Mouse (Mus musculus) hindbrain, embryonic 12.5 days (tissue): ENCODE results near the gene Gm30302. TPM values are rescaled to one million over a fixed set of nuclear protein-coding genes. Genes with fewer than 3 reads are reported as not detected.
"Not testable (repeated sequence)": the region's sequence is repeated elsewhere in the genome, so short reads cannot be mapped to it uniquely, and the experiment has no call there.

Experiments
- ATAC-seq: fragments of 200-750 bp; cut with Nextera tagmentation; 2 replicates; pipeline ENCODE4 v1.8.0; 2017; ENCODE audit warnings: moderate TSS enrichment; ENCODE audit not compliant: low FRiP score
- H3K27ac ChIP-seq: fragments of 300-500 bp; sonication (generic); 2 replicates; pipeline ENCODE4 v1.5.1; 2016; ENCODE audit warnings: mild to moderate bottlenecking
- H3K27me3 ChIP-seq: fragments of 300-500 bp; sonication (generic); 2 replicates; pipeline ENCODE4 v1.6.1; 2016; ENCODE audit warnings: mild to moderate bottlenecking
- H3K36me3 ChIP-seq: fragments of 300-500 bp; sonication (generic); 2 replicates; pipeline ENCODE4 v1.6.1; 2016; ENCODE audit warnings: mild to moderate bottlenecking
- H3K4me1 ChIP-seq: fragments of 300-500 bp; sonication (generic); 2 replicates; pipeline ENCODE4 v1.6.1; 2016
- H3K4me2 ChIP-seq: fragments of 300-500 bp; sonication (generic); replicated peaks from 2 replicates; pipeline ENCODE4 v1.6.1; 2016; ENCODE audit warnings: mild to moderate bottlenecking
- H3K4me3 ChIP-seq: fragments of 300-500 bp; sonication (generic); 2 replicates; pipeline ENCODE4 v1.5.1; 2016; ENCODE audit warnings: mild to moderate bottlenecking
- H3K9ac ChIP-seq: fragments of 300-500 bp; sonication (generic); 2 replicates; pipeline ENCODE4 v1.6.1; 2016; ENCODE audit warnings: mild to moderate bottlenecking, moderate library complexity
- H3K9me3 ChIP-seq: fragments of 300-500 bp; sonication (generic); replicated peaks from 2 replicates; pipeline ENCODE4 v1.6.1; 2016; ENCODE audit warnings: mild to moderate bottlenecking
- WGBS: fragments of 180-500 bp; shearing (Covaris S2); methylation state at CpG from one replicate; pipeline ENCODE4 v1.1.7; 2016; 5-methylcytosine and 5-hydroxymethylcytosine counted together
- polyA plus RNA-seq: library from polyadenylated mRNA; unstranded; fragments of >200 nt; fragmentation: Nextera tagmentation; extraction: Ambion mirVana; gene quantifications from 2 replicates; pipeline ENCODE4 v1.2.1, GENCODE M21; 2016

The Gm30302 gene
- polyA plus RNA-seq, 1 experiment from 2014 or later: not detected

DNA sequence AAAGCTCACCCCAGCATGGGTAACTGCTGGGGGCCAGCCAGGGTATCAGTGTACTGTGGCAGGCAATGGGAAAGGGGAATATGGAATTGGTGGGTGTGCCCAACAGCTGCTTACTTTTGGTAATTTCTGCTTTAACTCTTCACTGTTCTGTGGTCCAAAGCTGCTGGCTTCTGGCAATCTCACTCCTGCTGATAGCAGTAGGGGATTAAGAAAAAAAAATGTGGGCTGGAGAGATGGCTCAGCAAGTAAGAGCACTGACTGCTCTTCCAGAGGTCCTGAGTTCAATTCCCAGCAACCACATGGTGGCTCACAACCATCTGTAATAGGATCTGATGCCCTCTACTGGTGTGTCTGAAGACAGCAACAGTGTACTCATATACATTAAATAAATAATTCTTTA is 27.3 kb downstream of the Gm30302 start:
- H3K4me2 ChIP-seq, H3K9me3 ChIP-seq, H3K4me1 ChIP-seq, H3K9ac ChIP-seq, ATAC-seq, H3K27me3 ChIP-seq, H3K36me3 ChIP-seq, H3K4me3 ChIP-seq, H3K27ac ChIP-seq: not testable (repeated sequence)

GRCm38 (mm10) chr13:49769111-49769510 is 29.7 kb downstream of the Gm30302 start:
- Histone ChIP-seq H3K4me3 (no peak overlapping the region), H3K4me2 (no peak overlapping the region), H3K27ac (no peak overlapping the region), H3K9ac (no peak overlapping the region), H3K27me3 (no peaks in the 10 kb centered on the region), H3K36me3 (no peaks in the 10 kb centered on the region), H3K4me1 (peaks cover 5% of the 10 kb centered on the region; the same call in 1 of the 2 replicates), H3K9me3 (no peaks in the 10 kb centered on the region)
- 81% methylated on average over 16 of the region's 16 CpGs for WGBS
- no peak for ATAC-seq

GRCm38 (mm10) chr13:49768048-49768447 is 30.8 kb downstream of the Gm30302 start:
- no peak overlapping the region for H3K4me3 ChIP-seq
- no peak overlapping the region for H3K27ac ChIP-seq
- no peak for ATAC-seq
- H3K9me3 ChIP-seq: no peaks in the 10 kb centered on the region
- 94% methylated on average over 2 of the region's 2 CpGs for WGBS
- H3K4me2 ChIP-seq: no peak overlapping the region
- H3K9ac ChIP-seq: no peak overlapping the region
- no peaks in the 10 kb centered on the region for H3K36me3 ChIP-seq
- H3K27me3 ChIP-seq: no peaks in the 10 kb centered on the region
- peaks cover 5% of the 10 kb centered on the region; the same call in 1 of the 2 replicates for H3K4me1 ChIP-seq

DNA sequence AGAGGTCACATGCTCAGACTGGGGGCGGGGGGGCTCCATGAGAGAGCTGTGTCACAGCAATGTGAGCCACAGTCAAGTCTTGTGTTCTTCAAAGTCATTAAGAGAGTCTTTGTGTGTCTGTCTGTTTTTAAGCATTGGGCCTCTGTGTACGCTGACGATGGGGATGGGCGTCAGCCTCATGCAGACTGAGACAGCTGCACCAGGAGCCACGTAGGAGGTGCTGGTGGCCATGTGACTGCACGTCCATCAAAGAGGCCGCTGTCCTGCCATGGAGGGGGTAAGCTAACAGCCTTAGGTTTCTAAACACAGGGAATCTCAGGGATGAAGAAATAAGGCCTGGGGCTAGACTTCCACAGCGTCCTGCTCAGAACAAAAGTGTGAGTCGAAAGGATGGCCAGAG is 32.5 kb downstream of the Gm30302 start:
- WGBS: 56% methylated on average over 9 of the region's 9 CpGs

GRCm38 (mm10) chr13:49765306-49765705 is 33.5 kb downstream of the Gm30302 start:
- Histone ChIP-seq H3K27ac (no peak overlapping the region), H3K4me2 (no peak overlapping the region), H3K4me3 (no peak overlapping the region), H3K4me1 (peaks cover 5% of the 10 kb centered on the region; the same call in 1 of the 2 replicates), H3K9ac (no peak overlapping the region), H3K27me3 (no peaks in the 10 kb centered on the region), H3K36me3 (no peaks in the 10 kb centered on the region), H3K9me3 (no peaks in the 10 kb centered on the region)
- ATAC-seq: 0 out of 2 replicates have a peak, but pooled peaks have one; percentile 32
- WGBS: 86% methylated on average over 8 of the region's 8 CpGs

More for the DNA sequence above, 32.5 kb downstream of the Gm30302 start:
- Histone ChIP-seq H3K27me3 (no peaks in the 10 kb centered on the region), H3K36me3 (no peaks in the 10 kb centered on the region), H3K4me2 (no peak overlapping the region), H3K9ac (no peak overlapping the region), H3K4me3 (no peak overlapping the region), H3K27ac (no peak overlapping the region), H3K9me3 (no peaks in the 10 kb centered on the region), H3K4me1 (peaks cover 5% of the 10 kb centered on the region; the same call in 1 of the 2 replicates)
- peak; percentile 43; the same call in 1 of the 2 replicates for ATAC-seq

- no peaks in the 10 kb centered on the region for H3K36me3 ChIP-seq
Observed at GRCm38 (mm10) chr13:49762208-49762607, 36.6 kb downstream of the Gm30302 start.

DNA sequence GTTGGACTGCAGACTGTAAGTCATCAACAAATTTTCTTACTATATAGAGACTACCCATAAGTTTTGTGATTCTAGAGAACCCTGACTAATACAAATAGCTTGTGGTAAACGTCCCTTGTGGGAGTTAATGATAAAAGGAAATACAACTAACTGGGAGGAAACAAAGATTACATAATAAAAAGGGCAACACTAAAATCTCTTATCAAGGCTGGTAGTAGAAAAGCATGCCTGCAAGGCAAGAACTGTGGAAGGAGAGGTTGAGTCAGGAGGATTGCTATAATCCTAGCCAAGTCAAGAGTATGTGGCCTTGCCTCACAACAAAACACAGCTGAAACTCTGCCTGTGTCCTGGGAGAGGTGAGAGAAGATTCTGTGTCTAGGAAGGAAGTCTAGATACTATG is 38.1 kb downstream of the Gm30302 start:
- no peak overlapping the region for H3K4me2 ChIP-seq

More at GRCm38 (mm10) chr13:49762208-49762607, 36.6 kb downstream of the Gm30302 start:
- H3K27ac ChIP-seq: no peak overlapping the region
- H3K4me2 ChIP-seq: no peak overlapping the region
- H3K9me3 ChIP-seq: no peaks in the 10 kb centered on the region
- ATAC-seq: no peak
- peaks cover 5% of the 10 kb centered on the region; the same call in 1 of the 2 replicates for H3K4me1 ChIP-seq
- no peak overlapping the region for H3K4me3 ChIP-seq
- no peak overlapping the region for H3K9ac ChIP-seq
- no peaks in the 10 kb centered on the region for H3K27me3 ChIP-seq
- WGBS: 91% methylated on average over 14 of the region's 14 CpGs

DNA sequence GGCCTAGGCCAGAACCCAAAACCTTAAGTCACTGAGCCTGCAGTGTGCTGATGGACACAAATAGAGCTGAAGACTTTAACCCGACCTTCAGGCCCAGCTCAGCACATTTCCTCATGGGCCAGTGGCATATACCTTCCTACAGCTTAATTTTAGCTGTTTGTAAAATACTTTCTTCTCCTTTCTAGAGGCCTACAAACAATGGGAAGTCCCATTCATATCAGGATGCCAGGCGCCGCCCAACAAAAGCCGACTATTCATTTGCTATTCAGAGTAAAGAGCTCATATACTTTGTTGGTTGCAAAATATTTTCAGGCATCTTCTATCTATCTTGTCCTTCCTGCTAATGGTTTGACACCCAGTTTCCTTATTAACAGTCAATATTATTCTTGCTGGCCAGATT is 40.8 kb downstream of the Gm30302 start:
- no peak overlapping the region for H3K9ac ChIP-seq
- H3K36me3 ChIP-seq: no peaks in the 10 kb centered on the region
- 86% methylated on average over 4 of the region's 4 CpGs for WGBS
- H3K4me2 ChIP-seq: no peak overlapping the region
- H3K9me3 ChIP-seq: no peaks in the 10 kb centered on the region
- no peak overlapping the region for H3K4me3 ChIP-seq
- H3K4me1 ChIP-seq: no peaks in the 10 kb centered on the region
- ATAC-seq: no peak
- no peaks in the 10 kb centered on the region for H3K27me3 ChIP-seq
- no peak overlapping the region for H3K27ac ChIP-seq

More for the DNA sequence above, 38.1 kb downstream of the Gm30302 start:
- Histone ChIP-seq H3K4me1 (no peaks in the 10 kb centered on the region), H3K27me3 (no peaks in the 10 kb centered on the region), H3K4me3 (no peak overlapping the region), H3K36me3 (no peaks in the 10 kb centered on the region), H3K9me3 (no peaks in the 10 kb centered on the region), H3K27ac (no peak overlapping the region), H3K9ac (no peak overlapping the region)
- WGBS: 57% methylated on average over 1 of the region's 1 CpGs
- ATAC-seq: no peak

DNA sequence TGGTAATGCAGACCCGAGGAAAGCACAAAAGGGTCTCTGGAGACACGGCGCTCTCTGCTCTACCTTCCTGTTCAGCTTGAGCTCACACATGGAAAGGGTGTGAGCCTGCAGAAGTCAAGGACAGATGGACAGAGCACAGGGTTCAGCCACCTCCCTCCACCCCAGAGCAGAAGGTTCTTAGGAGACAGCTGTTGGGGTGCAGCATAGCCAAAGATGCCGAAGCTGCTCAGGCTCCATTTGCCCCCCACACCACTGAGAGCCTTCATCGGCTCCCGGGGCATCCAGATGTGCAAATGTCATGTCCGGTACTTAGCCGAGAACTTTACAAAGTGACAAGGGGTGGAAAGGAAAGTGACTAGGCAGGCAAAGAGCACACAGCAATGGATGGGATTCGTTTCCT is 42.2 kb downstream of the Gm30302 start:
- ATAC-seq: no peak
- no peak overlapping the region for H3K4me3 ChIP-seq
- no peaks in the 10 kb centered on the region for H3K9me3 ChIP-seq
- H3K27ac ChIP-seq: no peak overlapping the region
- H3K27me3 ChIP-seq: no peaks in the 10 kb centered on the region
- H3K4me1 ChIP-seq: no peaks in the 10 kb centered on the region
- no peak overlapping the region for H3K9ac ChIP-seq
- no peaks in the 10 kb centered on the region for H3K36me3 ChIP-seq
- H3K4me2 ChIP-seq: no peak overlapping the region
- WGBS: 83% methylated on average over 9 of the region's 9 CpGs

- Histone ChIP-seq H3K27me3 (no peaks in the 10 kb centered on the region), H3K4me3 (no peak overlapping the region), H3K4me1 (no peaks in the 10 kb centered on the region), H3K9ac (no peak overlapping the region), H3K27ac (no peak overlapping the region), H3K4me2 (no peak overlapping the region), H3K36me3 (no peaks in the 10 kb centered on the region), H3K9me3 (no peaks in the 10 kb centered on the region)
- ATAC-seq: no peak
- WGBS: 92% methylated on average over 16 of the region's 16 CpGs
Observed at GRCm38 (mm10) chr13:49741285-49742040, 57.3 kb downstream of the Gm30302 start.

DNA sequence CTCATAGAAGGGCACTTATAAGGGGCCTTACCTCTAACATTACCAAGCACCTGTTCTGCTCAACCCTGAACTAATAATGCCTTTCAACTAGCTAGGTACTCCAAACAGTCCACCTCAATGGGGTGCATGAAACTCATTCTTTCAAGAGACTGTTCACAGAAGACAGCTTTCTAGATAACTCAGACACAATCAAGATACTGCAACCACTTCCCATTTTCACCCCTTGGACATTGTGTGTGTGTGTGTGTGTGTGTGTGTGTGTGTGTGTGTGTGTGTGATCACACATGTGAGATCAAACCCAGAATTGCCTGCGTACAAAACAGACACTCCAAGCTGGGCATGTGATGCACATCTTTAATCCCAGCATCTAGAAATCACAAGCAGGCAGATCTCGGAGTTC is 60.8 kb downstream of the Gm30302 start:
- 80% methylated on average over 2 of the region's 2 CpGs for WGBS
- peaks cover 26% of the 10 kb centered on the region for H3K36me3 ChIP-seq
- H3K4me1 ChIP-seq: no peaks in the 10 kb centered on the region
- ATAC-seq: no peak
- no peak overlapping the region for H3K4me3 ChIP-seq
- no peak overlapping the region for H3K4me2 ChIP-seq
- no peaks in the 10 kb centered on the region for H3K9me3 ChIP-seq
- H3K27me3 ChIP-seq: no peaks in the 10 kb centered on the region
- no peak overlapping the region for H3K27ac ChIP-seq
- no peak overlapping the region for H3K9ac ChIP-seq

DNA sequence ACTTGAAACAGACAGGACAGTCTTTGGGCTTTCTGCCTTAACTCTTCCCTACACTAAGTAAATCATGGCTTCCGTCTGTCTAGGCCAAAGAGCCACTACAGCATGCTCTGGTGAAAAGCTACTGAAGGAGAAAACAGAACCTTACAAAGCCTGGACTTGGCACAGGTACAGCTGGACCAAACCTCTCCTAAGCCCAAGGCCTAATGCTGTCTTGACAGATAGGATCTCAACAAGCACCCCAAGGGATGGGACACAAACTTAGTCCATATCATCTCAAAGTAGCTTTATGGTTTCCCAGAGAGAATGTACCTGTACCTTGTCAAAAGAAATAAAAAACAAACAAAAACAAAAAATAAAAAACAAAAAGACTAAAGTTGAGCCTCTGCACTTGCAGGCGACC is 62.4 kb downstream of the Gm30302 start:
- Histone ChIP-seq H3K9ac (no peak overlapping the region), H3K4me2 (no peak overlapping the region), H3K27me3 (no peaks in the 10 kb centered on the region), H3K4me1 (no peaks in the 10 kb centered on the region), H3K27ac (no peak overlapping the region), H3K9me3 (no peaks in the 10 kb centered on the region), H3K36me3 (peaks cover 42% of the 10 kb centered on the region), H3K4me3 (no peak overlapping the region)
- 97% methylated on average over 2 of the region's 2 CpGs for WGBS
- no peak for ATAC-seq
